Mouse (Mus musculus): ENCODE results near the gene Elovl5.

DNA sequence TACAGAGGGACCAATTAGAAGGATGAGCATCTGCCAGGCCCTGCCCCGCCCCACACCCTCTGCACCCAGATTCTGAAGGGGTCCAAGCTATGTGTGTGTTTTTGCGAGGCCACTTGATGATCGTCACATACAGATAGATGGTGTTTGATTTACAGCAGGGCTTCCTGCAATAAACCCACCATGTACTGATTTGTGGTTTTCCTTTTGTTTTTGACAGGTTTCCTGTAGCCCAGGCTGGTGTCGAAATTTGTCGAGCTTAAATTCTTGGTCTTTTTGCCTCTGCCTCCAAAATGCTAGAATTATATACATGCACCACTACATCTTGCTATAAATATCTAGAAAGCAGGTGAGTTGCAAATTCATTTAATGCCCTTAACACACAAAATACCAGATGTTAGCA, 93.0 kb downstream of the Elovl5 start:
- no peak for TF ChIP-seq EP300 (IDR thresholded peaks at IDR 0.05; ENCODE audit: insufficient read depth, low read depth, low read length)
- TF ChIP-seq POLR2A (IDR thresholded peaks at IDR 0.05; ENCODE audit: insufficient read depth, low read length): no peak

Measured in ES-Bruce4 (cell line).